Comparison of ENCODE assay signal across 10 mouse cellular contexts in the genomic region with DNA sequence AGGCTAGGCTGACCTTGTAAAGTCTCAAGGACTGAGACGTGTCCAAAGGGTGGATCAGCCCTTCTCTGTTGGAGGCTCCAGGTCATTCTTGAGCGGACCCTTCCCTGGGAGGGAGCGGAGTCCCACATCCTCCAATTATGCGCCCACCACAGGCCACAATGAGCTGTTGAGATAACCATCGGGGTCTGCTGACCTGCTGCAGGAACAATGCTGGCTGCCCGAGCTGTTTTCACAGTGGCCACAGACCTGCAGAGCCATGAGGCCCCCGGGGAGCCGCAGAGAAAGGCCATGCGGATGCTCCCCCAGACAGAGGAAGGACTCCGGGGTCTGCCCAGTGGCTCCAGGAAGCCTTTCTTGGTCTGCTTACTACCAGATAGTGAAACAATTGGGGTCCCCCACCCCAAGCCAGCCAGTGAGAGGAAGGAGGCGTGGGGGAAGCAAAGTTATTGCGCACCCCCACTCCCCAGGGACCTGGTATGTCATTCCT. TPM values are rescaled to one million over a fixed set of nuclear protein-coding genes. Genes with fewer than 3 reads are reported as not detected.
DNase-seq lines count a peak whose midpoint lies in the region; ATAC-seq and TF ChIP-seq lines count a peak whose summit lies in the region.
"Had no signal": no experiment of that assay in that cellular context is flagged by ENCODE, and none has a peak within 500 bp of the region (broad histone marks: within the 10 kb centered on the region; RNA-seq: fewer than 3 reads in every experiment).

No protein-coding gene starts in this region.

- no peaks in the 10 kb centered on the region for H3K27me3 ChIP-seq in hindbrain, postnatal 0 days (ENCODE audit: insufficient read depth, low read length)
- H3K27me3 ChIP-seq in midbrain, embryonic 13.5 days = no peaks in the 10 kb centered on the region

- no peaks in the 10 kb centered on the region for H3K9me3 ChIP-seq in hindbrain, postnatal 0 days (ENCODE audit: low read length)
- no peaks in the 10 kb centered on the region for H3K9me3 ChIP-seq in midbrain, embryonic 13.5 days

- peaks cover 25% of the 10 kb centered on the region for H3K36me3 ChIP-seq in hindbrain, postnatal 0 days (ENCODE audit: insufficient read depth, low read length)
- peaks cover 35% of the 10 kb centered on the region for H3K36me3 ChIP-seq in midbrain, embryonic 13.5 days

- no peak overlapping the region for H3K9ac ChIP-seq in hindbrain, postnatal 0 days (replicated peaks; ENCODE audit: low read length)
- peak overlapping the region; percentile 50 for H3K9ac ChIP-seq in midbrain, embryonic 13.5 days (replicated peaks)

- TF ChIP-seq CTCF in hindbrain, postnatal 0 days (IDR thresholded peaks at IDR 0.05; ENCODE audit: low read depth) = no peak

- no peak overlapping the region for H3K4me3 ChIP-seq in hindbrain, postnatal 0 days (ENCODE audit: low read length)
- no peak overlapping the region for H3K4me3 ChIP-seq in midbrain, embryonic 13.5 days (replicated peaks)
- H3K4me3 ChIP-seq: erythroblast, embryonic 14.5 days had no signal

- DNase-seq in kidney, adult 11 months = peak; percentile 74
- DNase-seq in kidney, adult 18-20 months = no peak
- DNase-seq in heart, adult 8-10 months (ENCODE audit: low spot score) = peak; percentile 85
- DNase-seq in hindbrain, postnatal 0 days (ENCODE audit: low spot score) = no peak
- no peak for DNase-seq in frontal cortex, postnatal 14 days (ENCODE audit: low spot score in 2 of 2)
- DNase-seq in urinary bladder, adult 2 months (ENCODE audit: low spot score) = no peak
- no peak for DNase-seq in cerebellum, postnatal 4 days (ENCODE audit: low spot score in 2 of 2)
- DNase-seq: adrenal gland, postnatal 36 days had no signal

- peak overlapping the region; percentile 62 for H3K27ac ChIP-seq in hindbrain, postnatal 0 days
- H3K27ac ChIP-seq in midbrain, embryonic 13.5 days = peak overlapping the region; percentile 79

- 38% methylated on average over 12 of the region's 12 CpGs for WGBS in hindbrain, postnatal 0 days
- 17% methylated on average over 12 of the region's 12 CpGs for WGBS in midbrain, embryonic 13.5 days

- peaks cover 29% of the 10 kb centered on the region for H3K4me1 ChIP-seq in hindbrain, postnatal 0 days (ENCODE audit: insufficient read depth, low read length)
- peaks cover 47% of the 10 kb centered on the region for H3K4me1 ChIP-seq in midbrain, embryonic 13.5 days (replicated peaks)

- ATAC-seq in hindbrain, postnatal 0 days = 0 out of 2 replicates have a peak, but pooled peaks have one; percentile 6
- ATAC-seq in midbrain, embryonic 13.5 days = peak; percentile 10; the same call in 1 of the 2 replicates

- no peak overlapping the region for H3K4me2 ChIP-seq in hindbrain, postnatal 0 days (ENCODE audit: low read depth, low read length)
- peak overlapping the region; percentile 15; the same call in 1 of the 2 replicates for H3K4me2 ChIP-seq in midbrain, embryonic 13.5 days (replicated peaks)

RNA-seq across cellular contexts. Expression of a gene that starts 37.4 kb away (rescaled TPM):
- 100 to 1,000 TPM in 2 of 4 experiments, 10 to 100 TPM in 2; 91.8 to 114 (median 101) TPM for total RNA-seq in heart, adult 8-10 months (2022)
- 78.2 and 85.6 TPM in 2 replicates for total RNA-seq in hindbrain, postnatal 0 days (2014; rRNA removed)
- 116 and 119 TPM in 2 replicates for polyA plus RNA-seq in hindbrain, postnatal 0 days (2015; fragmentation: Nextera tagmentation; extraction: Ambion mirVana)
- polyA plus RNA-seq in midbrain, embryonic 13.5 days (2015; fragmentation: Nextera tagmentation; extraction: Ambion mirVana) = 84.4 and 89.8 TPM in 2 replicates
- 55.0 and 73.2 TPM in 2 replicates for polyA plus RNA-seq in urinary bladder, adult 2 months (2012; rRNA removed)

Comparison
In these comparisons a context has a peak if more than half of its experiments do, and no peak if none do; other contexts are left out.
1. DNase-seq: peak in kidney, adult 11 months (single experiment) and heart, adult 8-10 months (single experiment); none in kidney, adult 18-20 months (single experiment), hindbrain, postnatal 0 days (single experiment), frontal cortex, postnatal 14 days (0 of 2), urinary bladder, adult 2 months (single experiment) and cerebellum, postnatal 4 days (0 of 2).